Mouse (Mus musculus): ENCODE data around the gene Exoc3l4. TPM values are rescaled to one million over a fixed set of nuclear protein-coding genes. Genes with fewer than 3 reads are reported as not detected.

Gene Exoc3l4
- polyA plus RNA-seq, 1 experiment from 2014 or later = 2.3 TPM

DNA sequence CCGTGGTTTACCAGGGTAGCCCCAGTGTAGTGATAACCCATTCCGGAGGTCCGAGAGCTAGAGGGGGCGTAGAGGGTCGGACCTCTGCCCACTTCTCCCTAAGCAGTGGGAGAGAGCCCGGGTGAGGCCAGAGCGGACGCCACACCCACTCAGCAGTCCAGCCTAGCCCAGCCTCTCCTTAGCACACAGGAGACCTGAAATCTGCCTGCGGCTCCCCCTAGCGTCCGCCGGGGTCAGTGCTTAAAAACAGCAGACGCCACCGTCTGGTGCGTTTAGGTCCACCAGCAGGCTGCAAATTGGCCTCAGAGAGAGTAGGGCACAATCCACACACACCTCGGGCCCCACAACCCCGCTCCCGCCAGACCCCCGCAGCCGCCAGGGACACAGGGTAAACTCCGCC lies 3.5 kb upstream of the Exoc3l4 start:
- peak overlapping the region; percentile 33 for H3K4me3 ChIP-seq
- no peak overlapping the region for H3K27ac ChIP-seq (replicated peaks)
- H3K36me3 ChIP-seq = no peaks in the 10 kb centered on the region
- ATAC-seq (ENCODE audit: low read depth) = peak; percentile 80
- H3K27me3 ChIP-seq = peaks cover 48% of the 10 kb centered on the region
- no peaks in the 10 kb centered on the region for H3K9me3 ChIP-seq
- H3K4me2 ChIP-seq = peak overlapping the region; percentile 56
- H3K4me1 ChIP-seq (replicated peaks) = peaks cover 41% of the 10 kb centered on the region
- H3K9ac ChIP-seq = peak overlapping the region; percentile 52
- under 1% methylated on average over 21 of the region's 21 CpGs for WGBS

DNA sequence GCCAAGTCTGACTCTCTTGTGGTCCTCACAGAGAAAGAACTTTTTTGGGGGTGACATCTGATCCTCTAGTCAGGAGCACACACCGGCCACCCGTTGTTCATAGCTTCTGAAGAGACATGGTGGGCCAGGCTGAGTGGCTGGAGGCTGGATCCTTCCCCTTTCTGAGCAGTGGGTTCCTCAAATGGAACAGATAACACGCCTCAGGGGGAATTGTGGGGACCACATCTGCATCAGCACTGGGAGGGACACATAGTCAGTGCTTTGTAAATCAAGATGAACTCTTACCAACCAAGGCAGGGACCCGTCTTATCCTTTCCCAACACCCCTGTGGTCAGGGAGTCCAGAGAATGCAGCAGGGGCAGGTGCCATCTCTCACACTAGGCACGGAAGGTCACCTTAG lies 3.1 kb downstream of the Exoc3l4 start:
- no peaks in the 10 kb centered on the region for H3K9me3 ChIP-seq
- H3K9ac ChIP-seq = no peak overlapping the region
- no peak overlapping the region for H3K4me2 ChIP-seq
- peaks cover 78% of the 10 kb centered on the region for H3K27me3 ChIP-seq
- H3K36me3 ChIP-seq = no peaks in the 10 kb centered on the region
- H3K4me3 ChIP-seq = no peak overlapping the region
- ATAC-seq (ENCODE audit: low read depth) = no peak
- peaks cover 26% of the 10 kb centered on the region for H3K4me1 ChIP-seq (replicated peaks)
- no peak overlapping the region for H3K27ac ChIP-seq (replicated peaks)
- WGBS = 79% methylated on average over 5 of the region's 5 CpGs

DNA sequence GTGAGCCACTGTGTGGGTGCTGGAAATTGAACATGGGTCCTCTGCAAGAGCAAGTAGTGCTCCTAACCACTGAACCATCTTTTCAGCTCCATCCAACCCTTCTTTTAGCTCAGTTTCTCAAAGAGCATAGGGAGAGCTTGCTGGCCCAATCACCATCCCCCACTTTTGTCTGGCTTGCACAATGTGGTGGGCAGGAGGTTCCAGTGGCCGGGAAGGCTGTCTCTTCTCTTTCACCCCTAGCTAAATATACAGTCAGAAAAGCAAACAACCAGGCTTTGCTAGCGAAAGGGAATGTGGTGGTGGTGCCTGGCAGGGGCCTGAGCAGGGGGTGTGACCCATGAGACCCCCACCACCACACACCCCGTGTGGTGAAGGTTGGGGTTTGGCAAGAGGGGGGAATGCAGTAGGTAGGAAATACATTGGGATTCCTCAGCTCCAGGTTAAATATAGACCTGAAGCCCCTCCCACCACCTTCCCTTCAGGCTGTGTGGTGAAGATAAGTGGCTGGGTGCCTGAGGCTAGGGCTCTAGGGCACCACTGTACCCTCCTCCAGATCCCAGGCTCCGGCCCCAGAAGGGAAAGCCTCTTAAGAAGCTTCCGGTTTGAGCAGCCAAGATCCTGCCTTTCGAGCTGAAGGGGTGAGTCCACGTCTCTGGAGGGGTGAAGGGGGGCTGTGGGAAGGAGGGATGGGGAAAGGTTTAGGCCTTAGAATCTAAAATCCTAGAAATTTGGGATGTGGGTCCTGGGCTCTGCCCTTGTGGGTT lies 4.3 kb downstream of the Exoc3l4 start:
- H3K4me2 ChIP-seq = no peak overlapping the region

DNA sequence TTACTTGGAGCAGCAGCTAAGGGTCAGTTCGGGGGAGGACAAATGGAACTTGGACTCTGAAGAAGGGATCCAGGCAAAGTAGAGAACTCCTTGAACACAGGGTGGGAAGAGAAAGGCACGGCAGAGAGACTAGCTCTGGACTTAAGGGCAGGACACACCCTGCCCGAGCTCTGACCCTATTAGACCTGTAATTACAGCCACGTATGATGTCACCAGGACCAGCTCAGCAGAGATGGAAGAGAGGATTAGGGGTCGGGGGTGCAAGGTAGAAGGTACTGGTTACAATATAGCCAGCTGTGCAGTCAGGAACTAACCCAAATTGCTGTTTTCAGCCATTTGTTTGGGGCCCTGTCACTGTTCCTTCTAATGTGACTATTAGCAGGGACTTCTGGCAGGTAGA lies 6.0 kb downstream of the Exoc3l4 start:
- 31% methylated on average over 5 of the region's 5 CpGs for WGBS
- Histone ChIP-seq H3K4me2 (no peak overlapping the region; the same call in 1 of the 2 replicates), H3K4me3 (no peak overlapping the region), H3K27me3 (peaks cover 94% of the 10 kb centered on the region), H3K4me1 (replicated peaks) (peaks cover 27% of the 10 kb centered on the region), H3K9ac (no peak overlapping the region), H3K36me3 (no peaks in the 10 kb centered on the region), H3K27ac (replicated peaks) (no peak overlapping the region), H3K9me3 (no peaks in the 10 kb centered on the region)
- no peak for ATAC-seq (ENCODE audit: low read depth)

More for the DNA sequence above, 4.3 kb downstream of the Exoc3l4 start:
- no peaks in the 10 kb centered on the region for H3K9me3 ChIP-seq
- peaks cover 90% of the 10 kb centered on the region for H3K27me3 ChIP-seq
- no peaks in the 10 kb centered on the region for H3K36me3 ChIP-seq
- H3K9ac ChIP-seq = no peak overlapping the region
- WGBS = 53% methylated on average over 7 of the region's 7 CpGs
- H3K27ac ChIP-seq (replicated peaks) = no peak overlapping the region
- no peak overlapping the region for H3K4me3 ChIP-seq
- peaks cover 36% of the 10 kb centered on the region for H3K4me1 ChIP-seq (replicated peaks)
- no peak for ATAC-seq (ENCODE audit: low read depth)

DNA sequence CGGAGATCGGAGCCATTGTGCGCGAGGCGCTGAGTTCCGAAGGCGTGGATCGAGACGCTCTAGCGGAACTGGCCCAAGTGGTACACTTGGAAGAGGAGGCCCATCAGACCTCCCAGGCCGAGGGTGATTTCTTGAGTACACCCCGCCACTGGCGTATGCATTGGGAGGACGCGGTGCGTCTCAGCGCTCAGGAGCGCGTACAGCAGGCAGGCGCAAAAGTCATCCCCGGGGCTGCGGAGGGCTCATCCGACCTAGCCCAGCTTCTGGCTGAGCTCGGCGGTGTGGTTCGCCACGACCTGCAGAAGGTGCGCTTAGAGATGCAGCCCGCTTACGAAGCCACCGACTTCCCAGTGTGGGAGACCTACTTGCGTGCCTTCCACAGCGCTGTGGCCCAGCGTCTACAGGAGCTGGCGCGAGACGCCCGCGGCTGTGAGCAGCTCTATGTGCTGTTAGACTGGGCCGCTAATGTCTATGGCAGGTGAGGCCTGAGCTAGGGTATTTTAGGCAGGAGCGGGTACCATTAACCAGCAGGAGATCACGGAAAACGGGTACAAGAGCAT lies 6.8 kb downstream of the Exoc3l4 start:
- Histone ChIP-seq H3K36me3 (no peaks in the 10 kb centered on the region), H3K9me3 (no peaks in the 10 kb centered on the region), H3K27me3 (peaks cover 96% of the 10 kb centered on the region), H3K27ac (replicated peaks) (no peak overlapping the region), H3K4me3 (peak overlapping the region; percentile 30), H3K9ac (peak overlapping the region; percentile 52; the same call in 1 of the 2 replicates), H3K4me1 (replicated peaks) (peaks cover 35% of the 10 kb centered on the region), H3K4me2 (peak overlapping the region; percentile 54)
- ATAC-seq (ENCODE audit: low read depth) = no peak
- 2% methylated on average over 43 of the region's 43 CpGs for WGBS

DNA sequence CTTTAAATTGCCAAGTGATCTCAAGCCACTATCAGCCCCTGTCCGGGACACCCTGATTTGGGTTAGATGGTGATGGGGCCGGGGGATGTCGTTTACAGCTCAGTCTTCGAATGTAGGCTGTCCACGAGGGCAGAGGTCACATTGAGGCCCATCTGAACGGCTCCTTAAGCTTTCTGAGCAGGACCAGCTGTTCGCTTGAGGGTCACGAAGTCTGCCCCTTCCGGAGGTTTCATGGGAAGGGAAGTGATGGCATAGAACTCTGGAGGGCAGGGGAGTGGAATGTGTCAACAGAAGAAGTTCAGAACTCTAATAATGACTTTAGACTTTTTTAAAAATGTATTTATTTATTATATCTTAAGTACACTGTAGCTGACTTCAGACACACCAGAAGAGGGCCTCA lies 7.7 kb downstream of the Exoc3l4 start:
- 21% methylated on average over 9 of the region's 9 CpGs for WGBS
- no peak for ATAC-seq (ENCODE audit: low read depth)
- no peaks in the 10 kb centered on the region for H3K36me3 ChIP-seq

DNA sequence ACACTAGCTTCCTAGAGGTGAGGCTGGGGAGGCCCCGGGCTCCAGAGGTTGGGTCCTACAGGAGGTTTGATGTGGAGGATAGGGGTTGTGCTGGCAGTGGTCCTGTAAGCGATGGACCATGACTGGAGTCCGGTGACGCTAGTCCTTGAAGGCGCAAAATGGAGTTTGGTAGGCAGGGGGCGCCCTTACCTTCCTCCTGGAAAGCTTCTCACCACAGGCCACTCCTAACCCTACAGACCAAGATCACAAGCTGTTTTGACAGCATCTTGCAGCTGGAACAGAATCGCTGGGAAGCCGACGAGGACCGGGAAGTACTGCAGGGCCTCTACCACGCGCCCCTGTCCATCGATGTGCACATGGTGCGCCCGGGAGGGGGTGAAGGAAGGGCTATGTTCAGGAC lies 8.4 kb downstream of the Exoc3l4 start:
- peaks cover 96% of the 10 kb centered on the region for H3K27me3 ChIP-seq
- 0 out of 2 replicates have a peak, but pooled peaks have one; percentile 17 for ATAC-seq (ENCODE audit: low read depth)
- no peak overlapping the region for H3K4me3 ChIP-seq
- no peak overlapping the region for H3K9ac ChIP-seq
- no peaks in the 10 kb centered on the region for H3K9me3 ChIP-seq
- H3K4me1 ChIP-seq (replicated peaks) = peaks cover 49% of the 10 kb centered on the region
- no peaks in the 10 kb centered on the region for H3K36me3 ChIP-seq
- WGBS = 4% methylated on average over 15 of the region's 15 CpGs
- H3K4me2 ChIP-seq = no peak overlapping the region
- H3K27ac ChIP-seq (replicated peaks) = no peak overlapping the region

More for the DNA sequence above, 7.7 kb downstream of the Exoc3l4 start:
- Histone ChIP-seq H3K4me2 (no peak overlapping the region), H3K27ac (replicated peaks) (no peak overlapping the region), H3K27me3 (peaks cover 95% of the 10 kb centered on the region), H3K9ac (no peak overlapping the region), H3K4me1 (replicated peaks) (peaks cover 44% of the 10 kb centered on the region), H3K4me3 (no peak overlapping the region), H3K9me3 (no peaks in the 10 kb centered on the region)

DNA sequence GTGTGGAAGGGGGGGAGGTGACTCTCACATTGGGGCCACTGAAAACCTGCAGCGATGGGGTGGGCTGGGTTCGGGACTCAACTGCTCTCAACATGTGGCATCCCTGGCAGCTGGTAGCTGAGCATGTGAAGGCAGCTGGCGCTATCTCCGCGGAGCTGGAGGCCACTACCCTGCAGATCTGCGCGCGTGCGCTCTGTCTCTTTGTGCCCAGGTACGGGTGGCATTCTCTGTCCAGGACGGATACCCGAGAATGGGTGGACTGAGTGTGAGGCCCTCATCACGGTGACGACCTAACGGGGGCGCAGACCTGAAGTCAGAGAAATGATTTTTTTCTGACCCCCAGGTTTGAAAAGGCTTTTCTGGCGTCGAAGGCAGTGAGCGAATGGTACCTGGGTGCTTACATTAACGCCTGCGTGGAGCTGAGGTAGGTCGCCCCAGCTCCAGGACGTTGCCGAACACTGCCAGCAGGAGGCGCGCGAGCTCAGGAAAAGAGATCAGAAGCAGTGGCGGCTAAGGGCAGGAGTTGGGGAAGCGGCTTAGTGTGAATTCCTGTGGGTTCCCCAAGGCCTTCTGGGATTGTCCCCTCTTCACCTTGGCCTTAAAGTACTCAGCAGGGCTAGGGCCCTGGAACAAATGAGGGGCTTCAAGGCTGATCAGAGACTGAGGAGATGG lies 9.1 kb downstream of the Exoc3l4 start:
- no peaks in the 10 kb centered on the region for H3K36me3 ChIP-seq
- H3K4me1 ChIP-seq (replicated peaks) = peaks cover 54% of the 10 kb centered on the region
- peaks cover 97% of the 10 kb centered on the region for H3K27me3 ChIP-seq
- ATAC-seq (ENCODE audit: low read depth) = 0 out of 2 replicates have a peak, but pooled peaks have one; percentile 51
- WGBS = 17% methylated on average over 29 of the region's 29 CpGs
- no peak overlapping the region for H3K27ac ChIP-seq (replicated peaks)
- no peak overlapping the region for H3K4me3 ChIP-seq
- no peaks in the 10 kb centered on the region for H3K9me3 ChIP-seq
- H3K4me2 ChIP-seq = peak overlapping the region; percentile 24; the same call in 1 of the 2 replicates
- no peak overlapping the region for H3K9ac ChIP-seq

DNA sequence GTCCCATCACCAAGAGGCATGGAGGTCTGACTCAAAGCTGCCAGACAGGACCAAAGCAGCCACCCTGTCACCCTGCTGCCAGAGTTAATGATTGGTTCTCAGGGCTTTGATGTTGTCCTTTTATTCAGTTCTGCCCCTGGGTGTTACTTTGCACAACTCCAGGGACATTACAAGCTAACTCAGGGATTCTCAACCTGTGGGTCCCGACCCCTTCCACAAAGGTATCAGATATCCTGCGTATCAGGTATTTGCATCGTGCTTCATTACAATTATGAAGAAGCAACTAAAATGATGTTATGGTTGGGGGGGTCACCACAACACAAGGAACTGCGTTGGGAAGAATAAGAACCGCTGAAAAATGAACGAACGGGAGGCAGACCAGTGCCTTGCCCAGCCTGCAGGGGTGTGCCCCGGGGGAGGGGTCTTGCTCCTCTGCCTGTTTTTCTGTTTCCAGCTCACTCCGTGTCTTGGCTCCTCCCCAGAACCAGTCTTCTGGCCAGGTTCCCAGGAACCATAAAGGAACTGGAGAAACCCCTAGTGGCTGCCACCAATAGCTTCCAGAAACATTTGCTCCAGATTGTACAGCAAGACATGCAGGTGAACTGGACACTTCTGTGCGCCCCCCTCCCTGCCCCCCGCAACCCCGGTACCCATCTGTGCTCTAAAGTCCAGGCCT lies 10.8 kb downstream of the Exoc3l4 start:
- no peak for ATAC-seq (ENCODE audit: low read depth)
- Histone ChIP-seq H3K9ac (no peak overlapping the region), H3K9me3 (no peaks in the 10 kb centered on the region), H3K4me1 (replicated peaks) (peaks cover 54% of the 10 kb centered on the region), H3K4me3 (no peak overlapping the region), H3K27me3 (peaks cover 97% of the 10 kb centered on the region), H3K27ac (replicated peaks) (no peak overlapping the region), H3K36me3 (no peaks in the 10 kb centered on the region), H3K4me2 (no peak overlapping the region)
- WGBS = 39% methylated on average over 12 of the region's 12 CpGs

DNA sequence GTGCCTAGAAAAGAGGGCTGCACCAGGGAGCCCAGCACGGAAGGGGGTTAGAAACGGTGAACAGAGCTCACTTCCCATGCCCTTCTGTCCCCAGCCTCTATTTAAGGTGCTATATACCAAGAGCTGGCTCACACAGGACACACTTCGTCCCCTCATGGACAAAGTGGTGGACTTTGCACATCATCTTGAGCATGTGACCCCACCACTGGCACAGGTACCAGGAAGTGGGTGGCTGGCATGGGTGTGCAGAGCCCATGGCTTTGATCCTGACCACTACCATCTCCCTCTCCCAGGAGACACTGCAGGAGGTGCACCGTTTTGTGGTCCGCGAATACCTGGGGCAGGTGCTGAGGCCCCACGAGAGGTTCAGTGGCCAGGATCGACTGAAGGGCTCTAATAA lies 11.5 kb downstream of the Exoc3l4 start:
- Histone ChIP-seq H3K27me3 (peaks cover 93% of the 10 kb centered on the region), H3K36me3 (no peaks in the 10 kb centered on the region), H3K4me2 (0 out of 2 replicates have a peak overlapping the region, but pooled peaks have one; percentile 62), H3K4me3 (no peak overlapping the region; the same call in 1 of the 2 replicates), H3K4me1 (replicated peaks) (peaks cover 51% of the 10 kb centered on the region), H3K27ac (replicated peaks) (no peak overlapping the region), H3K9ac (peak overlapping the region; percentile 23; the same call in 1 of the 2 replicates), H3K9me3 (no peaks in the 10 kb centered on the region)
- WGBS = 21% methylated on average over 8 of the region's 8 CpGs
- ATAC-seq (ENCODE audit: low read depth) = no peak

DNA sequence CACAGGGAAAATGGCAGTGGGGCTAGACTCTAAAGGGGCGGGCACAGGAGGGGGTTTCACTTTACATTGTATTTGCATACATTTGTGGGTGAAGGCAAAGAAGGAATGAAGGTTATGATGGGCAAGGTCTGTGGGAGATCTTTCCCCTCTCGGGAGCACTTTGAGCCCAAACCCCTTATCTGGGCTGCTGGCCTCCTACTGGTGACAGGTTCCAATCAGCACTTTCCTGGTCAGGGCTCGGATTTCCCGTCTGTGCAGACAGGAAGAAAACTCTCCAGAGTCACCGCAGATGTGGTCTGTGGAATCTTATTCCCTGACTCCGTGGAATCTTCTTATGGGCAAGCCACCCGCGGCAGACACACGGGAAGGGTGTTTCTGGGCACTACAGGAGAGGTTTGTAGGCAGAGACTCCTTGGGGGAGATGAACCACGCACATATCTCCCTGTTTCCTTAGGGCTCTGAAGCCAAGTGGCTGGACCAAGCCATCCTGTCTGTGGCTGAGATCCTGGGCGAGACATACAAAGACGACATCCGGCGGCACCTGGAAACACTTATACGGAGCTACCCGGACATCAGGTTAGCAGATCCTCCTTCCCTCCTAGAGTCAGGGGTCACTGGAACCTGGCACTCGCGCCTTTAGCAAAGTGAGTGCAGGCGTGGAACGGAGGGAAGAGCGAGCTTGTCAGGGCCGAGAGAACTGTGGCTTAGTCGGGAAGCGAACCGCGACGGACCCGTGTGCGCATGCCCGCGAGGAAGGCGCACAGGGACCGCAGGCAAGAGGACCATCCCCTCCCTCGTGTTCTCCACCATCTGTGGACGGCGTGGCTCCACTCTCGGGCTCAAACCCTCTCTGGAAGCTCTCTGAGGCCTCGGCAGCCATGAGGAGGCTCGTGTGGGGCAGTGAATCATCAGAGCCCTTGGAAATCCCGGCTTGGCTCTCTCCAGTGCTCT lies 12.4 kb downstream of the Exoc3l4 start:
- peaks cover 84% of the 10 kb centered on the region for H3K27me3 ChIP-seq
- ATAC-seq (ENCODE audit: low read depth) = no peak

More for the DNA sequence above, 12.4 kb downstream of the Exoc3l4 start:
- H3K9me3 ChIP-seq = no peaks in the 10 kb centered on the region
- H3K4me1 ChIP-seq (replicated peaks) = peaks cover 44% of the 10 kb centered on the region
- H3K27ac ChIP-seq (replicated peaks) = no peak overlapping the region
- WGBS = under 1% methylated on average over 40 of the region's 40 CpGs
- H3K9ac ChIP-seq = peak overlapping the region; percentile 61
- no peaks in the 10 kb centered on the region for H3K36me3 ChIP-seq
- H3K4me2 ChIP-seq = peak overlapping the region; percentile 62
- peak overlapping the region; percentile 34 for H3K4me3 ChIP-seq

Data from neural tube, embryonic 13.5 days (tissue).